Mouse (Mus musculus) thymus, postnatal 10 days (tissue): ENCODE measurements around the gene Popdc3.
A peak's percentile ranks its signal among the peaks of the same experiment; 100 is the strongest.
"Not testable (repeated sequence)": the region's sequence is repeated elsewhere in the genome, so short reads cannot be mapped to it uniquely, and the experiment has no call there.

Experiments used
- DNase-seq, 2 experiments: peaks; one replicate each; pipeline ENCODE4 v3.0.0; 2021; ENCODE audit warnings: low spot score in 2 of 2

Gene Popdc3

GRCm38 (mm10) chr10:45311624-45312023 is 133.7 kb downstream of the Popdc3 start:
- DNase-seq, result no peak

GRCm38 (mm10) chr10:45314865-45315264 is 137.0 kb downstream of the Popdc3 start:
- DNase-seq, result no peak

GRCm38 (mm10) chr10:45318922-45319321 is 141.0 kb downstream of the Popdc3 start:
- DNase-seq, result no peak

- DNase-seq, result no peak
Observed at GRCm38 (mm10) chr10:45320296-45320695, 142.4 kb downstream of the Popdc3 start.

GRCm38 (mm10) chr10:45324159-45324558 is 146.3 kb downstream of the Popdc3 start:
- DNase-seq, result no peak

GRCm38 (mm10) chr10:45328196-45329000 is 150.5 kb downstream of the Popdc3 start:
- no peak for DNase-seq

- DNase-seq, result no peak
Observed at GRCm38 (mm10) chr10:45334925-45335324, 157.0 kb downstream of the Popdc3 start.

GRCm38 (mm10) chr10:45335434-45336422 is 157.8 kb downstream of the Popdc3 start, which contains the start of gene Bves:
Bves (plus strand) TSS chr10:45335772.
- DNase-seq, result peak in 1 of 2 experiments; percentile 5

- no peak for DNase-seq
Observed at GRCm38 (mm10) chr10:45339106-45339505, 161.2 kb downstream of the Popdc3 start.

GRCm38 (mm10) chr10:45344381-45344780 is 166.5 kb downstream of the Popdc3 start:
- no peak for DNase-seq

- DNase-seq, result no peak
Observed at GRCm38 (mm10) chr10:45345217-45345616, 167.3 kb downstream of the Popdc3 start.

GRCm38 (mm10) chr10:45348143-45348542 is 170.2 kb downstream of the Popdc3 start:
- DNase-seq, result not testable (repeated sequence)

- DNase-seq, result no peak
Observed at GRCm38 (mm10) chr10:45356091-45356490, 178.2 kb downstream of the Popdc3 start.

- DNase-seq, result no peak
Observed at GRCm38 (mm10) chr10:45363396-45363795, 185.5 kb downstream of the Popdc3 start.

- no peak for DNase-seq
Observed at GRCm38 (mm10) chr10:45366987-45367705, 189.2 kb downstream of the Popdc3 start.
